Mouse (Mus musculus): ENCODE measurements at regions not wholly inside any gene's neighbourhood (a gene's known extent, or its start where the extent isn't known, plus 50 kb on each side); places are given as distances from the start of the nearest gene placed in this dataset.

DNA sequence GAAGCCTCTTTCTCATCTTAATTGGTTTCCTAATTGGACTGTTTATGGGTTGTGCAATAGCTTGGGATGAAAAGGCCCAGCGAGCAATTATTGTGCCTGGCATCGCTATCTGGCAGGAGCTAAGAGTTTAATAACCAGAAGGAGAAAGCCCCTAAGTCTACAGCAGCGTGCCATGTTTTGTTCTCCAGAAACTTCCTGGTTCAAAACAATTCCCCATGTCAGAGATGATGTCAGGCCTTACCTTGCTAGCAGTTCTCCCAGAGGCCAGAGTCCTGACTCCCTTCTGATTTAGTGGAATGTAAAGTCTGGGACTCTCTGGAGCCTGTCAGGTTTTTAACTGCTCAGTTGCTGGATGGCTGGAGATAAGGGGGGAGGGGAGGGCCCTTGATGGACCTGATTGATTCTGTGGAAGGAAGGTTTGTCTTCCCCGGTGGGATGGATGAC is 190.1 kb upstream of the Irx5 start:
- no peak for TF ChIP-seq POLR2A (IDR thresholded peaks at IDR 0.05; ENCODE audit: low read depth, low read length)
- TF ChIP-seq CTCF (conservative IDR thresholded peaks at IDR 0.05; ENCODE audit: insufficient read depth, insufficient read length, low read depth, low read length), result no peak

All from kidney, adult 2 months (tissue).